Mouse (Mus musculus): ENCODE results near the gene Dzip1l.

GRCm38 (mm10) chr9:99629281-99630011 is at the start of gene Dzip1l:
- no peak for TF ChIP-seq CTCF (IDR thresholded peaks at IDR 0.05; ENCODE audit: extremely low read depth, insufficient read depth, low read length)
- peak; percentile 64; the same call in 1 of the 2 replicates for TF ChIP-seq POLR2A (IDR thresholded peaks at IDR 0.05; ENCODE audit: extremely low read depth, insufficient read depth, low read length)
